Mouse (Mus musculus): ENCODE data around the gene Gm49333.
"Not testable (repeated sequence)": the region's sequence is repeated elsewhere in the genome, so short reads cannot be mapped to it uniquely, and the experiment has no call there.

Gene Gm49333

DNA sequence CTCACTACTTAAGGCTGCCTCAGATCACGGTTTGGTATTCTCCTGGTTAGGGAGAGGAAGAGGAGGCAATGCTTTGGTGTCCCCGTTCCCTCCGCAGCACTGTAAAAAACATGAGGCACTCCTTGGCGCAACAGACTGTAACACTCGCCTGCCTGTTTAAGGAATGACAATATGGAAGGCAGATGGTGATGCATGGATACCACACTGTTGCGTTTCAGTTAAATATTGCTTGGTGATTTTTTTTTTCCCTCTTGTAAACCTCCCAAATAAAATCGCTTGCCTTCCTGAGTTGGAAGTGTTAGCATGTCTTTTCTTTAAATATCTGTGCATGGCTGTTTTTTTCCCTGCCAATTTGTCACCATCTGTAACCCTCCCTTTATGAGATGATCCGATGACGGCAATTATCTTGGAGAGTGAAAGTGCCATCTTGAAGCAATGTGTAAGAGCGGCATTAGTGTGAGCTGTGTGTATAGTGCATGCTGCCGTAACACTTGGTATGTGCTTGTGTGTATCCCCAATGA is 17.5 kb downstream of the Gm49333 start:
- no peak for DNase-seq

DNA sequence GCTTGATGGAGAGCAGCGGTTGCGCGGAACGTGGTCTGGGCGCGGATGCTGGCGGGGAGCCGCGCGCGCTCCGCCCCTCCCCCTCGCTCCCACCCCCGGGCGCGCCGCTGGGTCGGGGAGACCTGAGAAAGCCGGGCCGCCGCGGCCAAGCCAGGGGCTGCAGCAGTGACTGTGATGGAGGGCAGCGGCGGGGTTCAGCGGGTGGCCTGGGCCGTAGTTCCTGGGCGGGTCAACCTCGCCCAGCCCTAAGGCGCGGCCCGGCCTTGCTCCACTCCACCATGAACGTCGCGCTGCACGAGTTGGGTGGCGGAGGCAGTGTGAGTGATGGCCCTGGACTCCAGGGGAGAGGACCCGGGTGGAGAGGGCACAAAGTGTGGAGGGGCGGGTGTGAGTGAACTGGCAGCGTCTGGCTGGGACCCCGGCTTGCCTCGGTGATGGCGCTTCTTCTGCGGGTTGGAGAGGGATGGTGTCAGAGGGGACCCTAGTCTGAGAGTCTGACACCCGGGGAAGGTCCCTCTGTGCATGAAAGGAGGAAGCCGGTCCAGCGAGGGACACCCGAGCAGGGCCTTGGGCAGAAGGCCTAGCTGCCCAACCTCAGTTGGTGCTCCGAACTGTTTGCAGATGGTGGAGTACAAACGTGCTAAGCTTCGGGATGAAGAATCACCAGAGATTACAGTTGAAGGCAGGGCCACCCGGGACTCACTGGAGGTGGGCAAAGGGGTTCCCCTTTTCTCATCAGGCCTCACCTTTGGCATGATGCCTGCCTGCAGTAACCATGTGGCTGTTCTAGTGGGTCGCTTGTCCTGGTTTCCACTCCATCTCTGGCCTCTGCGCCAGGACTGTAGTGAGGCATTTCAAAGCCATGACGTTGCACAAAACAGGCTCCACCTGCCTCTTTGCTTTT is 18.6 kb downstream of the Gm49333 start, which contains the start of gene Ece2:
Gene Ece2, plus strand, starts transcription at position 98 of the 904 bp plus-strand sequence.
- DNase-seq: peak; percentile 65

DNA sequence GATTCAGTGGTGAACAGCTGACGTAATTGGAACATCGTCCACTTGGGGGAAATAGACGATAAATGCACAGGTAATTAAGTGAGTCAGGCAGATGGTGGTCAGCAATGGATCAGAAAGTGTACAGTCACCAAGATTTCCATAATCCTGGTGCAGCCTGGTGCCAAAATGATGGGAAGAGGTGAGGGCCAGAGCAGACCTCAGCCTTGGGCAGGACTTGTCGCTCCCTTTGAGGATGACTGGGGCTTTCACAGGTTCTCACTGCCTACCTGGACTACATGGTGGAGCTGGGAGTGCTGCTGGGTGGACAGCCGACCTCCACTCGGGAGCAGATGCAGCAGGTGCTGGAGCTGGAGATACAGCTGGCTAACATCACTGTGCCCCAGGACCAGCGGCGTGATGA is 26.0 kb downstream of the Gm49333 start:
- no peak for DNase-seq

- no peak for DNase-seq
Measured at GRCm38 (mm10) chr16:20638367-20638766, 27.0 kb downstream of the Gm49333 start.

DNA sequence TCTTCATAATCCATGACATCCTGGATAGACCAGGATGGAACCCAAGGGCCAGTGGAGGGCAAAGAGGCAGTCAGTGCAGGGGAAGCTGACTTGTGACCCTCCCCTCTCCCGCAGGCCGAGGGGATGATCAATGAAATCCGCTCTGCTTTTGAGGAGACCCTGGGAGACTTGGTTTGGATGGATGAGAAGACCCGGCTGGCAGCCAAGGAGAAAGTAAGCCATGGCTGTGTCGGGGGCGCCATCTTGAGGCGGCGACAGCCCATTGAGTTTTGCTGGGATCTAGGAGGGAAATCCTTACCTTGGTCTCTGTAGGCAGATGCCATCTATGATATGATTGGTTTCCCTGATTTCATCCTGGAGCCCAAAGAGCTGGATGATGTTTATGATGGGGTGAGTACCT is 30.8 kb downstream of the Gm49333 start:
- peak; percentile 80 to 83 for DNase-seq

DNA sequence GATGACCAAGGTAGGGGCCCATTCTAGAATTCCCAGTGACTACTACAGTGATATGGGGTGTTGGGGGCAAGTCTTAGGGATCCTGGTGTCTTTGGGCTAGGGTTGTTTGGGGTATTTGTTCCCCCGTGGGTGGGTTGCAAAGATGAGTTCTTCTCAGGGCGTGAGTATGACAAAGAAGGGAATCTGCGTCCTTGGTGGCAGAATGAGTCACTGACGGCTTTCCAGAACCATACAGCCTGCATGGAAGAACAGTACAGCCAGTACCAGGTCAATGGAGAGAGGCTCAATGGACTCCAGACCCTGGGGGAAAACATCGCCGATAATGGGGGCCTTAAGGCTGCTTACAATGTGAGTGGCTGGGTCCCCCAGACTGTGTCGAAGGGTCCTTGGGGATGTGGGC is 32.5 kb downstream of the Gm49333 start:
- no peak for DNase-seq

DNA sequence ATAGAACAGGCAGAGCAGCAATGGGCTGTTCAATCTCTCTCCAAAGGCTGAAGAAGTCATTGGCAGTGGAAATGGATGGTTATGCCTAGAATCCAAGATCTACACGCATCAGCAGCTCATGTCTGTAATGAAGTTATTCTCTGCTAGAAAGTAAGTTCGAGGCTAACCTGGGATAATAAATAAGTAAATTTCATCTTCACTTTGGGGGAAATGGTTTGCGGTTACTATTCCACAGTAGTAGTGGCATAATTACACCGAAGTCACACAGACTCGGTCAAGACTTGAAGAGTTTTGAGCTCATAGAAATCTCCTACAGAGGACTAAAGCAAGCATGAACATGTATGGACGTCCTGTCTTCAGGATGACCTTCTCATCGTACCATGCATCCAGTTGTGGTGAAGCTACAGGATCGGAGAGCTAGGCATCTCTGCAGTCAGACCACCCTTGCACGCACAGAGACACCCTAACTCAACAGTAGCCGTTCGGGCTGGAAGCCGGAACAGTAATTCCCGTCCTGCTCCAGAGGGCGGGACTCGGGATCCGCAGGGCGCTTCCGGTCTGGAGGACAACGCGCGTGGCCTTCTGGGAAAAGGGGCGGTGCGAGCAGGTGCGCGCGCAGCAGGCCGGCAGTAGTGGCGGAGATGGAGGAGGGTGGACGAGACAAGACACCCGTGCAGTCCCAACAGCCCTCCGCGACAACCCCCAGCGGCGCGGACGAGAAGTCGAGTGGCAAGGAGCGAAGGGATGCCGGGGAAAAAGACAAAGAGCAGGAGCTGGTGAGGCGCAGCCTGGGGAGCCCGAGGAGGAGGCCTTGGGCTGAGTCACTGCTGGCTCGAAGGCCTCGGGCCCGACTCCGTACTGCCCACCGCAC is 39.9 kb downstream of the Gm49333 start, which contains the start of gene Psmd2:
Gene Psmd2, plus strand, starts transcription at position 577 of the 871 bp plus-strand sequence.
- DNase-seq: peak; percentile 98

GRCm38 (mm10) chr16:20651947-20652310 is 40.5 kb downstream of the Gm49333 start:
- DNase-seq: no peak

DNA sequence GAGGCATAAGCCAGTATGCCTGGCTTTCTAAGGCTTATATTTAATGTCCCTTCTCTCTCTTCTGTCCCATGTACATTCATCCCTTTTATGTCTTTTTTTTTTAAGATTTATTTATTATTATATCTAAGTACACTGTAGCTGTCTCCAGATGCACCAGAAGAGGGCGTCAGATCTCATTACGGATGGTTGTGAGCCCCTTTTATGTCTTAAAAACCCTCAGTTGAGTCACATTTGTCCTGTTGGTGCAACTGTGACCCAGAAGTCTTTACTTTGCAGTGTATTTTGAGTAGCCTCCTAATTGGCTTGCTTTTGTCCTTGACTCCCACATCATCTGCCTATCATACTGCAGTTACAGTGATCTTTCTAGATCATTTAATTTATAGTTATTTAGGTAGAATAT is 41.9 kb downstream of the Gm49333 start:
- DNase-seq: no peak

- DNase-seq: no peak
Measured at GRCm38 (mm10) chr16:20657661-20658060, 46.3 kb downstream of the Gm49333 start.

GRCm38 (mm10) chr16:20668013-20668412 is 56.6 kb downstream of the Gm49333 start, which contains the start of gene Eif4g1:
TSS of gene Eif4g1 (plus strand) at chr16:20668313.
- not testable (repeated sequence) for DNase-seq

DNA sequence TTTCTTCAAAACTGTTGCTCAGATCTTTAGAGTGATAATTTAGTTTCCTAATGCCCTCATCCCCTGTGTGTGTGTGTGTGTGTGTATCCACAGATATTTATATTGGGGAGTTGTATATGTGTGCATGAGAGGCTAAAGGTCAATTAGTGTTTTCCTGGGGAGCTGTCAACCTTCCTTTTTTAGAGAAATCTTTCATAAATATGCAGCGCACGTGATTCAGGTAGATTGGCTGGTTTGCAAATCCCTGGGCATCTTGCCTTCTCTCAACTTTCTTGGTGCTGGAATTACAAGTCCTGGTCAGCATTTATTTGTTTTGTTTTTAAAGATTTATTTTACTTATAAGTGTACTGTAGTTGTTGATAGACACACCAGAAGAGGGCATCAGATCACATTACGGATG is 58.9 kb downstream of the Gm49333 start:
- DNase-seq: no peak

GRCm38 (mm10) chr16:20671886-20672285 is 60.5 kb downstream of the Gm49333 start:
- no peak for DNase-seq

DNA sequence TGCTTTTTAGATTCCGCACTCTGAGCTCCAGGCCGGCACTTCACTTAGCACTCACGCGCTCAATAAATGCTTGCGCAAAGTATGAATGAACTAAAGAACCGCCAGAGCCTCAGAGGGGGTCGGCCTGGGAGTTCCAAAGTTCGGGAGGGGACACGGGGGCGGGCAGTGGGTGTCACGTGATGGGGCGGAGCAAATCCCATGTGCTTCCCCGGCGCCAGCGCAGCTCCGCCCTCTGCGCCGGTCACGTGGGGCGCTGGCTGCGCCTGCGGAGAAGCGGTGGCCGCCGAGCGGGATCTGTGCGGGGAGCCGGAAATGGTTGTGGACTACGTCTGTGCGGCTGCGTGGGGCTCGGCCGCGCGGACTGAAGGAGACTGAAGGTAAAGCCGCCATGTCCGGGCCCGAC is 61.1 kb downstream of the Gm49333 start:
- peak; percentile 93 to 97 for DNase-seq

- peak in 1 of 2 experiments; percentile 62 for DNase-seq
Measured at GRCm38 (mm10) chr16:20672965-20673705, 61.7 kb downstream of the Gm49333 start.

- DNase-seq: no peak
Measured at GRCm38 (mm10) chr16:20673706-20674303, 62.4 kb downstream of the Gm49333 start.

- no peak for DNase-seq
Measured at GRCm38 (mm10) chr16:20675213-20675612, 63.8 kb downstream of the Gm49333 start.

DNA sequence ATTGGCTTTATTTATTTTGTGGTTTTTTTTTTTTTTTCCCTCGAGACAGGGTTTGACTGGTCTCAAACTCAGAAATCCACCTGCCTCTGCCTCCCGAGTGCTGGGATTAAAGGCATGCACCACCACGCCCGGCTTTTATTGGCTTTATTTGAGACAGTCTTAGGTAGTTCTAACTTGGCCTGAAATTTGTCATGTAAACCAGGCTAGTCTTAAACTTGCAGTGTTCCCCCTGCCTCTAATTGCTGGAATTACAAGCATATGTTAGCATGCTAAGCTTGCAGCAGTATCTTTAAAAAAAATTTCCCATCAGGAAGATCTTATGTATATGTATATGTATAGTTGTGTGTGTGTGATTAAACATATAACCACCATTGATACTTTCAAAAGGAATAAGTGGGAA is 65.3 kb downstream of the Gm49333 start:
- DNase-seq: no peak

DNA sequence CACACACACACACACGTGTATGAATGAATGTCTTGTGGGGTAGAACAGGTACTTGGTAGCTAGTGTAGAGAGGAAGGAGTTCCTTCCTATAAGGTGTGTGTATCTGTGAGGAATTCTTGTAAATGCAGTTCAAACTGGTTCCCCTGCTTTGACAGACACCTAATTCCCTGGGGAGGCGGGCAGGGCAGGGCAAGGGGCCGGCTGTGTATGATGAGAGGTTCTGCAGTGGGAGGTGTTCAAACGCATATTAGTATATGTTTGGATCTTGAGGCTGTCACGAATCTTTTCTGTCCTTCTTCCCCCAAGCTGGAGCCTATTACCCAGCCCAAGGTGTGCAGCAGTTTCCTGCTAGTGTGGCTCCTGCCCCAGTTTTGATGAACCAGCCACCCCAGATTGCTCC is 66.0 kb downstream of the Gm49333 start:
- DNase-seq: no peak

- DNase-seq: peak; percentile 75 to 83
Measured at GRCm38 (mm10) chr16:20677974-20678675, 66.7 kb downstream of the Gm49333 start.

DNA sequence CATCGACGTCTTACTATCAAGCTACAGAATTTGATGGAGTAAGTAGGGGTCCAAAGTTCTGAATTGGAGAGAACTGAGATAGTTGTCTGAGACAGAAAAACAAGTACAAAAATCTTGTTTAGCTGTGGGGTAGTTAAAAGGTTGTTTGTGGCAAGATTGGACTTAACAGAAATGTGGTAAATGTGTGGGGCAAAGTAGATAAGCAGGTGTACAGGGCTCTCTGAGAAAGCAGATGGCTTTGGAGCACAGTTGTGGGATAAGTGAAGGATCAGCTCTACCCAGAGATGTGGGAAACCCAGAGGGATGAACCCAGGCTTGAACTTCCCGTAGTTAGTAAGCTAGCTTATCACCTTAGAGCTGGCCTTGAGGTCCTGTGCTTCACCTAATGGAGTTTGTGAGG is 79.4 kb downstream of the Gm49333 start:
- DNase-seq: no peak

Data from cerebellum, postnatal 36 days (tissue).